Mouse (Mus musculus): ENCODE measurements around the gene Gsg1.

Gsg1 gene

DNA sequence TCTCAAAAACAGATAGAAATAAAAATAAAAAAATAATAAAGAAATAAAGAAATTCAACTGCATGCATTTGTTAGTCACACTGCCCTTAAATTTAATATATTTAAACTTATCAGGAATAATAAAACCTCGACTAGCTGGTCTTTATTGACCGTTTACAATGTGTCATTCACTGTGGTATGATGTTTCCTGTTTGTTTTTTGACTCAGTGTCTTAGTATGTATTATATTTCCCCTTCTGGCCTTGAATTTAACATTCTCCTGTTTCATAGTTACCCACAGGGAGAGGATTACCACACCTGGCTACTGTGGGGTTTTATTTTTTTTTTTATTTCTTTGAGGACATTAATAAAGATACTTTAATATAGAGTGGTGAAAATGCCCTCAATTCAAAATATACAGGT lies 8.4 kb upstream of the Gsg1 start:
- ATAC-seq (ENCODE audit: insufficient number of reproducible peaks, low FRiP score, low TSS enrichment) = no peak

DNA sequence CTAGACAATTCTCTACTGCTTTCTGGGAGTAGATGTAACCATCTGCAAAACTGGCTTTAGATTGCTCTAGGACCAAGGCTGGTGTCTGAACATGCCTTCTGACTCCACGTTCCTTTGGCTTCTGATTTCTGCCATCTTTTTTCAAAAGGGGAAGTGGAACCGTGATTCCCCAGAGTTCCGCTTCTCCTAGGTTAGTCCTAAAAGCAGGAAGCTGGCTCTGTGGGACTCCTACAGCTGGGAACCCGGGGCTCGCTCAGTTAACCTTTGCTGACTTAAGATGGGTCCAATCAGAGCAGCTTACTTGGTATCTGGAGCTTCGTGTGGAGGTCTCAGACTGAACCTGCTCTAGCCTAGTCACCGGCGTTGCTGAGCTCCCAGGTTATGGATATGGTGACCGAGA lies 7.0 kb upstream of the Gsg1 start:
- no peak for ATAC-seq (ENCODE audit: insufficient number of reproducible peaks, low FRiP score, low TSS enrichment)

DNA sequence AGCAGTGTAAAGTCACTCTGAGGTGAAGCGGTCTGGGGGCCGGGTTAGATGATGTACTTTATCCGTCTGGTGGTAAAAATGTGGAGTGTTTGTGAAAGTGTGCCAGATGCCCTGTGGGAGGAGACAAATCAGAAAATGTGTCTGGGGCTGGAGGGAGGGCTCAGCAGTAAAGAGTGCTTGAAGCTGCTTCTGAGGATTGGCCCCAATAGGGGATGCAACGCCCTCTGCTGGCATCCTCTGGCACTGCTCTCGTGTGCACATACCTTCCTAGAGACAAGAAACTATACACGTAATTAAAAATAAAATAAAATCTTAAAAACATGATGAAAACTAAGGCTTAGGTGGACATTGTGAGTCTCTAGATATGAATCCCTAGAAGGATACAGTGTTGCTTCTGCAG lies 6.3 kb upstream of the Gsg1 start:
- no peak for ATAC-seq (ENCODE audit: insufficient number of reproducible peaks, low FRiP score, low TSS enrichment)

DNA sequence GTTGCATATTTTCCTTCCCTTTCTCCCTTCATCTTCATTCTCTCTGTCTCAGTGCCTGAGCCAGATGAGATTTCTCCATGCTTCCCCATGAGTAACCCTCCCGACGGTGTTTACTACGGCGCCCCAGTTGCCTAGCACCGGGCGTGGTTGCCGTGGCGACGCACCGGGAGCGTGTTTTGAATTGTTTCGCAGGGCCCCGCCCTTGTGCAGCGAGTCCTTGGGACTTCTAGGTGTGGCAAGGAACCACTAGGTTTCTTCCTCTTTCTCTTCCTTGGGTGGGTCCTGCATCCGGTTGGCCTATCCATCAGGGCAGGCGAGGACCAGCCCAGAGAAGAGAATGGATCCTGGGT lies 1.4 kb downstream of the Gsg1 start:
- no peak for ATAC-seq (ENCODE audit: insufficient number of reproducible peaks, low FRiP score, low TSS enrichment)

DNA sequence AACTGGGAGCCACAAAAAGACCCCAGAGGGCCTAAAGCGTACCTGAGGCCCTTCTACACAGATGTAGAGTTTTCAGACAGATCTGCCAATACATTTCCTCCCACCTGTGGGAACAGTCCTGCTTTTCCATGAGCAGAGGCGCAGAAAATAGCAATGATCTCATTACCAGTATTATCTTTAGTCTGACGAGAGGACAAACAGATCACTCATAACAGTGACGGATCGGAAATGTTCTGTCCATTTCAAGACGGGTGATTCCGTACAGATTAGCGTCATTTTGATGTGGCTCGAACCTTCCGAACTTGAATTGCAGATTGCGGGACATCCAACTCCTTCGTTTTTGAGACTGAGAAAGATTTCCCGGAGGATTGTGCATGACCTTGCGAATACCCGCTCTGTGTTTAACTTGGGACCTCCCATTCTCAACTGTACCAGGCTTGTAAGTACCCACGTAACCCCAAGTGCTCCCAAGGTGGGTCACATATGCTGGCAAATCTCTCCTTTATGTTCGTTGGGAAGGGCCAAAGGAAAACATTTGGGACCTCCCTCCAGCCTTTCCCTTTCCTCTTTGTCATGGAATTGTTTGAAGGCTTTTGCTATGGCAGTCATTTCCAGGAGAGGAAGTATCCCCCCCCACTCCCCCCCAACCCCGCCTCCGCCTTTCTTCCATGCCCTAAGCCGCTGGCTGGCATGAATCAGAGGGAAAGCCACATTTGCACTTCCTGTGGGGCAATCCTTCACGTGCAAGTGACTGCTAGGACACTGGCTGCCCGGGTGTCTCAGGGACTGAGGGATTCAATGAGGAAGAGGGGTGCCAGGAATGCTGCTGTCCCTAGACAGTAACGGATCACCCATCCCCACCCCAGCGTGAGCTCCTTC lies 2.1 kb downstream of the Gsg1 start:
- ATAC-seq (ENCODE audit: insufficient number of reproducible peaks, low FRiP score, low TSS enrichment) = no peak

DNA sequence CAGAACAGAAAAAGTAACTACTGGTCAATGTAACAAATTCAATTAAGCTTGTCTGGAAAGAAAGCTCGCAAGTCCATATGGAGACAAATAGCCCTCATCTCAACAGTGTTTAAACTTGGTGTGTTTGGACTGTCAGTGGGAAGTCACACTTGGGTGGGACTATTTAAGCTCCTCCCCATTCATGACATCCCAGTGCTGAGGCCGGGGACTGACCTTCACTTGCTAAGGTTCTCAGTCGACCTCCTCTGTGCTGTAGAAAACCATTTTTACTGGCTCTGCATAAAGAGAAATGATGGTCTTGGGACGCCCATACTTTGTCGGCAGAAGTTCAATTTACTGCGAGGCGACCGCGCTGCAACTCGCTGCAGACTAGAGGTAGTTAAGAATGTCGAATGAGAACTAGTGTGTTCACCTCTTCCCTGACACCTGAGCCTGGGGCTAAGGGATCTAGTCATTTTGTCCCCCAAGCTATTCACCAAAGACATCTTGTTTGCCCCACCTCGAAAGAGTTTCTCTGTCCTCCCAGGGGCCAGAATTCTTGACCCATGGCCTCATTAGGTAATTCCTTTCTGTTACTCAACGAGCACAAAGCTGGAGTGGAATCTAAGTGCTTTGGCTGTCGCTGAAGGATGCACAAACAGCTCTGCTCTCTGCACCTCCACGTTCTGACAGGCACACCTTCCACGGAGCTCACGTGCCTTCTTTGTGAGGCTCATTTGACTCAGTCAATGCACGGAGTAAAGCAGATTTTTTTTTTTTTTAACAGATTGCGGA lies 3.0 kb downstream of the Gsg1 start:
- no peak for ATAC-seq (ENCODE audit: insufficient number of reproducible peaks, low FRiP score, low TSS enrichment)

DNA sequence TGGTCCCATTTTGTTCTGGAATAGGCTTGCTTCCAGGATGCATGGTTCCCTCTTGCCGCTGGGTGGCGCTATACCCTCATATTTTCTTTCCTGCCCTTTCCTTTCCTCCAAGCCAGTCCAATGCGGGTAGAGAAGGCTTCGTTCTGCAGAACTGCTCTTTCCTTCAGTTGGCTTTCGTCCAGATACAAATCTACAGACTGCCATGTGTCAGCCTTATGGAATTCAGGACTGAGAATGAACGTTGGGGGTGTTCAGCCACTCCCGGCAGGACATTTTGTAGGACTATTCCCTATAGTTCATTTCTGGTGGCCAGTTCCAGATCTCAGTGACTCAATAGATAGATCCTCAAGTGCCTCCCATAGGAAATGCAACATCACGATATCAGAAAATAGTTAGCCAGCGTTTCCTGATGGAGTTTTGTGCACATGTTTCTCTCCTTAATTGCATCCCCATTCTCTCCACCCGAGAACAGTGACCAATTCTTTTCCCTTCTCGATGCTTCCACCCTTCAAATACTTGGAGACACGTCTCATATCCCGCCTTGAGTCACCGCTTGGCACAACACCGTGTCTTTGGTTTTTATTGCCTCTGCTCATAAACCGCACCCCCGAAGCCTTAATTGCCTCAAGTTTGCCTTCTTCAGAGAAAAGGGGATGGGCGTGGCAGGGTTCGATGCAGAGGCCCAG lies 4.2 kb downstream of the Gsg1 start:
- 0 out of 2 replicates have a peak, but pooled peaks have one; percentile 21 for ATAC-seq (ENCODE audit: insufficient number of reproducible peaks, low FRiP score, low TSS enrichment)

DNA sequence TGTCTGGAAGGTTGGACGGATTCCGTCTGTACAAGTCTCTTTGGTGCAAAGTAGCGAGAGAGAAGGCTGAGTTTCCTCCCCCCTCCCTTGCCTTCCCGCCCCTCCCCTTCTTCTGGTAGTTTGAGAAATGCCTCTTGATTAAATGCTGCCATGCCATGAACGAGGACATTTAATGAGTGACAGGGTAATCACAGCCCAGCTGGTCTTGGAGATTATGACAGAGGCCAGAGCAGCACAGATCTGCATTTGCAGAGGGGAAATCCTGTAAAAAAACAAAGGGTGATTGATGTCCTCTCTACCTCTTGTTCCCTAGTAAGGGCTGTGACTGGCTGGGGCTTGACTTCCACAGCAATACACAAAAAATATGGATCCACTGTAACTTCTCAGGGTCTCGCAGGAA lies 6.3 kb downstream of the Gsg1 start:
- ATAC-seq (ENCODE audit: insufficient number of reproducible peaks, low FRiP score, low TSS enrichment) = no peak

DNA sequence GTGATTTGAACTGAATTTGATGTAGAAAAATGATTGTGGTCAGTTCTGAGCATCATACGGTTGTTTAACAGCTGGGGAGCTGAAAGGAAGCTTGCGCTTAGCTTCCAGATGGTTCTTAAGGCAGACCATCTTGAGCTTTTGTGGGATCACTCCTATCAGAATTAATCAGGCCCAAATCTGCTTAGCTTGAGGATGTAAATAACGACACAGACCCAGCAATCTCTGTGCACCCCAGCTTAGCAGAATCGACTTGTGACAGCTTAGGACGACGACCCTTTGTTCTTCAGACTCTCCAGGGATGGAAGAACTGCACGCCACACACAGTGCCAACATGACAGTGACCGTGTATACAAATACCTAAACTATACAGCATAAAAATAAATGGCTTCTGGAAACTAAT lies 8.6 kb downstream of the Gsg1 start:
- no peak for ATAC-seq (ENCODE audit: insufficient number of reproducible peaks, low FRiP score, low TSS enrichment)

DNA sequence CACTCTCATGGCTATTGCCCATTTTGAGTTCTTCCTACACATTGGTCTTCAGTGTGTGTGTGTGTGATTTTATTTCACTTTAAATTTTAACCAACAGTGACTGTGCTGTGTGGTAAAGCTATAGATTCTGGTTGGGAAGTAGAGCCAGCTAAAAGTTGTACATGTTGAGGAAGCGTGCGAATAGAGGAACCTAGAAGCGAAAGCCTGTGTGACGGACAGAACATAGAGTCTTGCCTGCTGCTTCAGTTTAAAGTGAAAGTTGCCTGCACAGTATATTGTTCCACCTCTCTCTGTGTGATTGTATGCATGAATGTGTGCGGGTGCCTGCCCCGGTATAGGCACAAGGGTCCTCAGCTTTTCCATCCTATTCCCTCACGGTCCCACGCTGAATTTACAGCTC lies 13.8 kb downstream of the Gsg1 start:
- ATAC-seq (ENCODE audit: insufficient number of reproducible peaks, low FRiP score, low TSS enrichment) = no peak

DNA sequence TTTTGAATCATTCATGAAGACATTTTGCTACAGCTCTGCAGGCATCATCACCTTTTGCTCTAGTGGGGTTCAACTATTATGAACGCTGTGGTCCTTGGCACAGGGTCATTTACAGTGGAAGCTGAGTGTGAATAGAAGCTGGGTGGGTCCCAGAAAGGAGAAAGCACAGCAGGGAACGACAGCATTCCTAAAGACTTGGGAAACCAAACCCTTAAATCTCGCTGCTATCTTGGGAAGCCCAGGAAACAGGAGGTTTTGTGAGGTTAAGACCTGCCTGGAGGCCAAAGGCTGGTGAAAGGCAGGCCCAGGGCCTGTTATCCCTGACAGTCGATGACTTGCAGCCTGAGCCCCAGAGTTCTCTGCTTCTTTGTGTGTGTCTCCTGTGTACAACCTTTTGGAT lies 15.9 kb downstream of the Gsg1 start:
- ATAC-seq (ENCODE audit: insufficient number of reproducible peaks, low FRiP score, low TSS enrichment) = no peak

DNA sequence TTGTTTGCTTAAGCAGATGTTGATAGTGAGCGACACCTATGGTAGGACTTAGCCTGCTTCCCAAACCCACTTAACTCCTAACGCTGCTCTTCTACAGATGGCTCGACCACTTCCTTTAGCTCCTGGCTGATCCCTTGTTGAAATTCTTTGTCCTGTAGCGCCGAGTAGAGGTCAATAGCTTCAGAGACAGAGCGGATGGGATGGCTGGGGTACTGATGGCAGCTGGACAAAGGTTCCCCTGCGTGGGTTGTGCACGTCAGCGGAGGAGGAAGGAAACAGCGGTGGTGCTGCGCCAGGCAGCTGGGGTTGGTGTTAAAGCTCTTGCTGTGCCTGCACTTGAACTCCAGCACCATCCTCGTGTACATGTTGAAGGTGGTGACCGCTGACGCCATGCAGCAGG lies 16.8 kb downstream of the Gsg1 start:
- ATAC-seq (ENCODE audit: insufficient number of reproducible peaks, low FRiP score, low TSS enrichment) = no peak

DNA sequence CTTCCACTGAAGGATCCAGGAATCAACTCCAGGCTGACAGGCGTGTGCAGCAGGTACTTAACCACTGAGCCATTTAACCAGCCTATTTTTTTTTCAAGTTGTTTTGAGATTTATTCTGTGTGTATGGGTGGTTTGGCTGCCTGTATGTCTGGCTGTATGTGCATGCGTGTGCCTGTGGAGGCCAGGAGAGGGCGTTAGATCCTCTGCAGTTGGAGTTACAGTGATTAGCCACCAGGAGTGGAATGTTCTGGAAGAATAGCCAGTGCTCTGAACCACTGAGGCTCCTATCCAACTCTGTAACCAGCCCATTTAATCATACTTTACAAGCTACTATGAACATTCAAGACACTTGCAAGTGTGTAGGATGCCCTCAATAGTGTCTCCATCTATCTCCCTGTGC lies 17.6 kb downstream of the Gsg1 start:
- ATAC-seq (ENCODE audit: insufficient number of reproducible peaks, low FRiP score, low TSS enrichment) = no peak

DNA sequence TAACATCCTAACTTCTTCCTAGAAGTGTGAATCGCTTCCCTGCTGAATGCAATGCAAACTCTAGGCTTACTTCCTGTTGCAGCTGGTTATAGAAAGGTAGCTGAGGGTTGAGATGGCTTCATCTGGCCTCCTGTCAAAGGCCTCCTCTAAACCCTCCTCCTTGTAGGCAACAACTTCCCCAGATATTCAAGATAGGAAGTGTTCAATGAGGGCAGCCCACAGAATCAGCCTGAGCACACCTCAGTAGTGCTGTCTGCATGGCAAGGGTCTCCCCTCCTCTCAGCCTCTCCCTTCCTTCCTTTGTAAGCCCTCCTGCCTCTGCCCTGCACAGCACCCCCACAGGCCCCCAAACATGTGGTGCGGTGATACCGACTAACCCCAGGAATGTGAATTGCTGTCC lies 18.4 kb downstream of the Gsg1 start:
- ATAC-seq (ENCODE audit: insufficient number of reproducible peaks, low FRiP score, low TSS enrichment) = no peak

DNA sequence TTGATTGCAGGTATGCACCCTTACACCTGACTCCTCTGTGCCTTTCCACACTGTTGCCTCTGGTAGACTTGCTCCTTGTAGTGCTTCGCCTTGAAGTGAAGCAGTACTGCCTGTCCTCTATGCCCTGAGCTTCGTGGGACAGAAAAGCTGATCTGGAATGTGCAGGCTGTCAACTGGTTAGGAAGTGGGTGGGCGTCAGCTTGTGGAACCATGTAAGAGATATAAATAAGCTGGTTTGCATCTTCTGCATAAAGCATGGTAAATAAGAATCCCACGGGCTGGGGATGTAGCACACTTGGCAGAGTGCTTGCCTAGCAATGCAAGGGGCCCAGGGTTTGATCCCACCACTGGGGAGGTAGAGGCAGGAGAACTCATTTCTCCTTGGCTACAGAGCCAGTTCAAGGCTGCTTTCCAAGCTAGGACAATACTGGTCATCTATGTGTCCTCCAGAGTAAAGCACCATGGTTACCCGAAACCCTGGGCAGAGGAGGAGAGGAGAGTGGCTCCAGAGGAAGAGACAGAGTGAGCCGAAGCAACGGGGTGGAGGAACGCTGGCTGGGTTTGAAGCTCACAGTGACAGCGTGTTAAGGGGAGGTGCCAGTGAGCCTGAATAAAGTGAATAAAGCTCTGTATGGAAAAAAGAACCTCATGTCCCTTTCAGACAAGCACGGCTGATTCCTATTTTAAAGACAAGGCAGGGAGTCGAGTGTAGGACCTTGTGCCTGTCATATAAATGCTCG lies 21.5 kb downstream of the Gsg1 start:
- ATAC-seq (ENCODE audit: insufficient number of reproducible peaks, low FRiP score, low TSS enrichment) = no peak

DNA sequence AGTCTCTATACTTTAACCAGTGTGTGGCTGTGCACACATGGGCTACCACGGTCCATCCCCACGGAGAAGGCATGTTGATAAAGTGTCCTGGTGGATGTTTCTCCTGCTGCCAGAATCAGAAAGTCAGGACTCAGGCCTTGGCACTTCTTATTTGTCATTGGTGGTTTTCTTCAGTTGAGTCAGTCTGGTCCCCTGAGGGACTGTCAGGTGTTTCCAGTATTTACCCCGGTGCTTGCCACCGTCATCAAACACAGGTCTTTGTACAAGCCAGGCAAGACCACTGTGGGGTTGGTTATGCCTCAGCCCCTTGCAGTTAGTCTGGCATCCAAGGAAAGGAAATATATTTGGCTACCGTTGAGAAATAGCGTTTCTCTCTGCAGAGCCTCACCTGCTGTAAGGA lies 23.6 kb downstream of the Gsg1 start:
- no peak for ATAC-seq (ENCODE audit: insufficient number of reproducible peaks, low FRiP score, low TSS enrichment)

DNA sequence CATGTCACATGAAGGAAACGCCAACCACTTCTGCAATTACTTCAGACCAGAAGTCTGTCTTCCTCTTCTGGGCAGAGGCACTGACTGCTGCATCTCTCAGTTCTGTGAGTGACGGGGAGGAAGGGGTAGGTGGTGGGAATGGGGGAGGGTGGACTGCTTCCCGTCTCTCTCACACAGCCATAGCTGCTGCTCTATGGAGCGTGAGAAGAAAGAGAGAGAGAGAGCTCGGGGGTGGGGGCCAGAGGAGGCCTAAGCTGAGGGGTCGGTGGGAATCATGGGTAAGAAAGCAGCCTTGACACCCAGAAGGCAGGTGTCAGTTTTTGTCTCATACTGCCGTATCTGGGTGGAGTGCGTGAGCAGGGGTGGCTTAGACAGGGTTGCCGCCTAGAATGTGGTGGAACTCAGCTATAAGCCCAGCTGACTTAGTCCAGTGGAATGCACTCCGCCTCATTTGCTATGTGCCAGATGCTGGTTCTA lies 25.6 kb downstream of the Gsg1 start:
- ATAC-seq (ENCODE audit: insufficient number of reproducible peaks, low FRiP score, low TSS enrichment) = no peak

DNA sequence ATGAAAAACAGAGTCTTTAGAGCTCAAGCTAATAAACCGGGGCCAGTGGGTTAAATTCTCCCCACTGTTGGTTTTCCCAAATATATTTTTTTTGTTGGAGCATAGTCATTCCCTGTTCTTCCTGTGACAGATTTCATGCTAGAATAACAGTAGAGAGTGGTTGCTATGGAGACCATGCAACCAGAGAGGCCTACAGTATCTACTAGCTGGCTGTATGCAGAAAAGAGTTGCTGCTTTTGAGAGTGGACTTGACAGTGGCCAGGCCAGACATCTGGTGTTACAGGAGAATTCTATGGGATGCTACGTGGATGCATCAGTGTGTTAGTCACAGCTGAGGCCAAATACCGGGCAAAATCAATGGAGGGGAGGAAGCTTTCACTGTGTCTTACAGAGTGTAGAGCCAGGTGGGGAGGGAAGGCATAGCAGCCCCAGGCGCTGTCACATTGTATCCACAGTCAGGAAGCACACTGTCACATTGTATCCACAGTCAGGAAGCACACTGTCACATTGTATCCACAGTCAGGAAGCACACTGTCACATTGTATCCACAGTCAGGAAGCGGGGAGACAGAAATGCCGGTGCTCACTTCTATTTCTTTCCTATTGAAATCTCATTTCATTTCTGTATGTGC lies 30.2 kb downstream of the Gsg1 start:
- ATAC-seq (ENCODE audit: insufficient number of reproducible peaks, low FRiP score, low TSS enrichment) = no peak

DNA sequence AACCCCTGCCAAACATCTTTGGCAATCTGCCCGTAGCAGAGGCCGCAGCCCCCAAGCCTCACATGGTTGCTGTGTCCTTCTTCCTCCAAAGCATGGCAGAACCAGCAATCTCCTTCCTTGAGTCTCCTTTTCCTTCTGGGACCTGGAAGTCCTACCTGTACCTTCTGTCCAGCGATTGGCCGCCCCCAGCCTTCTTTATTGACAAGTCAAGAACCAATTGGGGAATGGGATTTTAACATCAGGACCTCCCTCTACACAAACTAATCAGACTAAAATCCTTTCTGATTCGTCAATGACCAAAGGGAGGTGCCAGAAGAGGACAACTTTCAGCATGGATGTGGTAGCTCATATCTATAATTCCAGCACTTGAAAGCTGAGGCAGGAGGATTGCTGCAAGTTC lies 34.2 kb downstream of the Gsg1 start:
- no peak for ATAC-seq (ENCODE audit: insufficient number of reproducible peaks, low FRiP score, low TSS enrichment)

DNA sequence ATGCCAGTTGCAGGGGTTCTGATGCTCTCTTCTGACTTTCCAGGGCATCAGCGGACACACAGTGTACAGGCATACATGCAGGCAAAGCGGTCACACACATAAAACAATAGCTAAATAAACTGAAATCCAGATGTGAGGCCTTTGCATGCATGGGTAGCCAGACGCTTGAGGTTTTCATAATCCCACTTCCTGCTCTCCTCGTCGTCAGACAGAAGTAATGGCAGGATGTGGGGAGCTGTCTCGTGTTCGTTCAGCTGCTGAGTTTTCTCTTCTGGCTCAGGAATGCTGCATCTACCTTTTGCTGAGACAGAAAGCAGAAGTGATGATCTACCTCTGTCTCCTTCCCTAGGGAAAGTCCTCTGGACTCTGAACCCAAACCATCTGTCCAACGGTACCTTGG lies 35.8 kb downstream of the Gsg1 start:
- no peak for ATAC-seq (ENCODE audit: insufficient number of reproducible peaks, low FRiP score, low TSS enrichment)
